Mouse (Mus musculus): ENCODE measurements around the gene Etnk2. TPM values are rescaled to one million over a fixed set of nuclear protein-coding genes. Genes with fewer than 3 reads are reported as not detected.

Etnk2 gene
- polyA plus RNA-seq, 1 experiment = 0.18 TPM

DNA sequence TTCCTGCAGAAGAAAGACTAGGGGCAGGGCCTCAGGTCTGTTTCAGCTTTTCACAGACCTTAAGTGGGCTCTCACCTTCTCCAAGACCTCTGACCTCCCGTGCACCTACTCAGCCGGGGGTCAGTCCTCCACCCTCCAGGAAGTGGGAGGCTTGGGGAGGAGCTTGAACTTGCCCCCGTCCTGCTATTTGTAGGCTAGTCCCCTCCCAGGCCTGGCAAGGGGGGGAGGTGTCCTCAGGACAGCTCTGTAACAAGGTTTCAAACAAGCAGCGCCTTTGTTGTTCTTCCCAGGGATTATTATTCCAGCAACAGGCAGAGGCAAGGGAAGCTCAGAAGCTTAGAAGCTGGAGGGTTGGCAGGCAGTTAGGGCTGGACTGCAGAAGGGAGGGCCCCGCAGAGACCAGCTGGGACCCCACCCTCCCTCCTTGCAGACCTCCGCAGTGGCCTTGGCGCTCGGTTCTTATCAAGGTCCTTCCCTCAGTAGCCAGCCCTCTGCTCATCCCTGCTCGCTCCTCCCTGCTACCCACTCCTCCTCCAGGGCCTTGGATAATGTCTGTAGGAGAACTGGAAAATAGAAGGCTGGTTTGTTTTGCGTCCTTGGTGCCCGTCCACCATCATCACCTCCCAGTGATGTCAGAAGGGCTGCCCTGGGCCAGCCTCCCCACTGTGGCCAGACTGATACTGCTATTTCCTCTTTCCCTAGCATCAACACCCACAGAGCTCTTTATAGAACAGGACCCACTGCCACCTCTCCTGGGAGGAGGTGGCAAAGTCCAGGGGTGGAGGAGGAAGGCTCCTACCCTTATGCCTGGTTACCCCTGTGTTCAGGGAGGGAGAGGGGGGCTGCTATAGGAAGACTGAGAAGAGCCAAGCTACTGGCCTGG is 4.5 kb downstream of the Etnk2 start:
- no peaks in the 10 kb centered on the region for H3K36me3 ChIP-seq (ENCODE audit: control insufficient read depth, insufficient read depth, low read length)
- no peak overlapping the region for H3K4me3 ChIP-seq (ENCODE audit: control insufficient read depth, insufficient read depth, low read length)
- 58% methylated on average over 11 of the region's 11 CpGs for WGBS
- no peak for DNase-seq
- no peak overlapping the region for H3K27ac ChIP-seq (ENCODE audit: control insufficient read depth, insufficient read depth, low read length)
- H3K4me1 ChIP-seq (replicated peaks; ENCODE audit: control insufficient read depth, insufficient read depth, low read length) = peaks cover 13% of the 10 kb centered on the region
- H3K27me3 ChIP-seq (ENCODE audit: control insufficient read depth, insufficient read depth, low read length) = peaks cover 14% of the 10 kb centered on the region
- TF ChIP-seq CTCF (IDR thresholded peaks at IDR 0.05; ENCODE audit: borderline replicate concordance, control insufficient read depth, extremely low read depth, insufficient read depth, low read length, poor library complexity) = no peak
- no peak for TF ChIP-seq POLR2A (IDR thresholded peaks at IDR 0.05; ENCODE audit: control insufficient read depth, extremely low read depth, insufficient read depth, low read length, poor library complexity)

- Histone ChIP-seq H3K4me1 (replicated peaks; ENCODE audit: control insufficient read depth, insufficient read depth, low read length) (peaks cover 6% of the 10 kb centered on the region), H3K27ac (ENCODE audit: control insufficient read depth, insufficient read depth, low read length) (no peak overlapping the region)
Measured at GRCm38 (mm10) chr1:133368644-133369043, 5.3 kb downstream of the Etnk2 start.

GRCm38 (mm10) chr1:133370352-133370751 is 7.0 kb downstream of the Etnk2 start:
- WGBS = 84% methylated on average over 4 of the region's 4 CpGs
- no peak for TF ChIP-seq POLR2A (IDR thresholded peaks at IDR 0.05; ENCODE audit: control insufficient read depth, extremely low read depth, insufficient read depth, low read length, poor library complexity)
- no peak for TF ChIP-seq CTCF (IDR thresholded peaks at IDR 0.05; ENCODE audit: borderline replicate concordance, control insufficient read depth, extremely low read depth, insufficient read depth, low read length, poor library complexity)
- Histone ChIP-seq H3K4me3 (ENCODE audit: control insufficient read depth, insufficient read depth, low read length) (no peak overlapping the region), H3K27me3 (ENCODE audit: control insufficient read depth, insufficient read depth, low read length) (no peaks in the 10 kb centered on the region), H3K27ac (ENCODE audit: control insufficient read depth, insufficient read depth, low read length) (no peak overlapping the region), H3K36me3 (ENCODE audit: control insufficient read depth, insufficient read depth, low read length) (no peaks in the 10 kb centered on the region), H3K4me1 (replicated peaks; ENCODE audit: control insufficient read depth, insufficient read depth, low read length) (no peaks in the 10 kb centered on the region; the same call in 1 of the 2 replicates)
- DNase-seq = no peak

More at GRCm38 (mm10) chr1:133368644-133369043, 5.3 kb downstream of the Etnk2 start:
- no peak for TF ChIP-seq POLR2A (IDR thresholded peaks at IDR 0.05; ENCODE audit: control insufficient read depth, extremely low read depth, insufficient read depth, low read length, poor library complexity)
- TF ChIP-seq CTCF (IDR thresholded peaks at IDR 0.05; ENCODE audit: borderline replicate concordance, control insufficient read depth, extremely low read depth, insufficient read depth, low read length, poor library complexity) = no peak
- DNase-seq = no peak
- Histone ChIP-seq H3K27me3 (ENCODE audit: control insufficient read depth, insufficient read depth, low read length) (peaks cover 9% of the 10 kb centered on the region), H3K4me3 (ENCODE audit: control insufficient read depth, insufficient read depth, low read length) (no peak overlapping the region), H3K36me3 (ENCODE audit: control insufficient read depth, insufficient read depth, low read length) (no peaks in the 10 kb centered on the region)
- WGBS = 88% methylated on average over 10 of the region's 10 CpGs

DNA sequence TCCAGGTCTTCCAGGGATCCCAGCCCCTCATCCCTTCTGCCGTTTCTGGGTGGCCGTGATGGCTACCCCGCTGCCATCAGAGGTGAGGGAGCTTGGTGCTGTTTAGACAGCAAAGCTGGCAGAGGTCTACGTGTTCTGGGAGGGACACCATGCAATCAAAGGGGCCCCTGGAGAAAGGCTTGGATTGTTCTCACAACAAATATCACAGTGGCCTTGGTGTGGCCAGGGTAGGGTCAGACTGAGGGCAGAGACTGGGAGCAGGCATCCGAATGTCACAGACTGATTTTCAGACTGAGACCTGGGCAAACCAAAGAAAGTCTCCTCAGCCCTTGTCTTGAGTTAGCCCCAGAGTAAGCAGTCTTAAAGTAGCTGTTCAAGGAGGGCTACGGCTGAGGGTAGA is 8.1 kb downstream of the Etnk2 start:
- no peak overlapping the region for H3K27ac ChIP-seq (ENCODE audit: control insufficient read depth, insufficient read depth, low read length)
- no peaks in the 10 kb centered on the region for H3K36me3 ChIP-seq (ENCODE audit: control insufficient read depth, insufficient read depth, low read length)
- no peaks in the 10 kb centered on the region for H3K27me3 ChIP-seq (ENCODE audit: control insufficient read depth, insufficient read depth, low read length)
- no peak for DNase-seq
- WGBS = 94% methylated on average over 6 of the region's 6 CpGs
- no peak overlapping the region for H3K4me3 ChIP-seq (ENCODE audit: control insufficient read depth, insufficient read depth, low read length)
- TF ChIP-seq CTCF (IDR thresholded peaks at IDR 0.05; ENCODE audit: borderline replicate concordance, control insufficient read depth, extremely low read depth, insufficient read depth, low read length, poor library complexity) (no peak), POLR2A (IDR thresholded peaks at IDR 0.05; ENCODE audit: control insufficient read depth, extremely low read depth, insufficient read depth, low read length, poor library complexity) (no peak)
- H3K4me1 ChIP-seq (replicated peaks; ENCODE audit: control insufficient read depth, insufficient read depth, low read length) = no peaks in the 10 kb centered on the region; the same call in 1 of the 2 replicates

DNA sequence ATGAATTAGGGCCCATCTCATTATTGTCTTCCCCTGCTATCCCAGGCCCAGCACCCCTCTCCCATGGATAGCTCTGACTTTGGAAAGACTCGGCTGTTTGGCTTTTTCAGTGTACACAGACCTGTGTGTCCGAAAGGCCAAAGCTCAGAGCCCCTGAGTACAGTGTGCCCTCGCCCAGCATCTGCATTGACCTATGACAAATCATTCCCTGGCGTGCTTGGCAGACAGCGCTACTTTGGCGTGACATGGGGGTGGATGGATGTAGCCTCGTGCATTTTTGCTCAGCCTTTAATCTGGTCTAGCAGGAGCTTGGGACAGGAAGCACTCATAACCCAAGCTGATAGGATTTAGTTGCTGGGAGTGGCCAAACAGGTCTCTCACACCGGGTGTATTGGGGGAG is 8.7 kb downstream of the Etnk2 start:
- Histone ChIP-seq H3K27me3 (ENCODE audit: control insufficient read depth, insufficient read depth, low read length) (no peaks in the 10 kb centered on the region), H3K4me1 (replicated peaks; ENCODE audit: control insufficient read depth, insufficient read depth, low read length) (no peaks in the 10 kb centered on the region; the same call in 1 of the 2 replicates), H3K36me3 (ENCODE audit: control insufficient read depth, insufficient read depth, low read length) (no peaks in the 10 kb centered on the region), H3K4me3 (ENCODE audit: control insufficient read depth, insufficient read depth, low read length) (no peak overlapping the region), H3K27ac (ENCODE audit: control insufficient read depth, insufficient read depth, low read length) (no peak overlapping the region)
- TF ChIP-seq POLR2A (IDR thresholded peaks at IDR 0.05; ENCODE audit: control insufficient read depth, extremely low read depth, insufficient read depth, low read length, poor library complexity) (no peak), CTCF (IDR thresholded peaks at IDR 0.05; ENCODE audit: borderline replicate concordance, control insufficient read depth, extremely low read depth, insufficient read depth, low read length, poor library complexity) (no peak)
- no peak for DNase-seq
- 65% methylated on average over 8 of the region's 8 CpGs for WGBS

GRCm38 (mm10) chr1:133375696-133376346 is 12.4 kb downstream of the Etnk2 start:
- Histone ChIP-seq H3K36me3 (ENCODE audit: control insufficient read depth, insufficient read depth, low read length) (no peaks in the 10 kb centered on the region), H3K4me1 (replicated peaks; ENCODE audit: control insufficient read depth, insufficient read depth, low read length) (no peaks in the 10 kb centered on the region), H3K27ac (ENCODE audit: control insufficient read depth, insufficient read depth, low read length) (no peak overlapping the region), H3K4me3 (ENCODE audit: control insufficient read depth, insufficient read depth, low read length) (no peak overlapping the region), H3K27me3 (ENCODE audit: control insufficient read depth, insufficient read depth, low read length) (no peaks in the 10 kb centered on the region)
- TF ChIP-seq CTCF (IDR thresholded peaks at IDR 0.05; ENCODE audit: borderline replicate concordance, control insufficient read depth, extremely low read depth, insufficient read depth, low read length, poor library complexity) (no peak), POLR2A (IDR thresholded peaks at IDR 0.05; ENCODE audit: control insufficient read depth, extremely low read depth, insufficient read depth, low read length, poor library complexity) (no peak)
- WGBS = 78% methylated on average over 10 of the region's 10 CpGs
- no peak for DNase-seq

Measured in thymus, adult 2 months (tissue).